Mouse (Mus musculus) heart, adult 2 months (tissue): ENCODE data around the gene Nxpe2.

Source experiments
- CTCF ChIP-seq: fragments of 200-600 bp; IDR thresholded peaks from 2 replicates; pipeline ENCODE4 v1.8.1; 2022; ENCODE audit warnings: antibody characterized with exemption, mild to moderate bottlenecking, moderate library complexity
- EP300 ChIP-seq: fragments of 200-500 bp; IDR thresholded peaks from 2 replicates; pipeline ENCODE4 v1.6.1; 2011; ENCODE audit warnings: low read depth, low read length, control low read depth; ENCODE audit not compliant: insufficient read depth
- POLR2A ChIP-seq: fragments of 200-500 bp; IDR thresholded peaks from 2 replicates; pipeline ENCODE4 v1.6.1; 2011; ENCODE audit warnings: mild to moderate bottlenecking, low read depth, low read length, control low read depth; ENCODE audit not compliant: insufficient read depth

DNA sequence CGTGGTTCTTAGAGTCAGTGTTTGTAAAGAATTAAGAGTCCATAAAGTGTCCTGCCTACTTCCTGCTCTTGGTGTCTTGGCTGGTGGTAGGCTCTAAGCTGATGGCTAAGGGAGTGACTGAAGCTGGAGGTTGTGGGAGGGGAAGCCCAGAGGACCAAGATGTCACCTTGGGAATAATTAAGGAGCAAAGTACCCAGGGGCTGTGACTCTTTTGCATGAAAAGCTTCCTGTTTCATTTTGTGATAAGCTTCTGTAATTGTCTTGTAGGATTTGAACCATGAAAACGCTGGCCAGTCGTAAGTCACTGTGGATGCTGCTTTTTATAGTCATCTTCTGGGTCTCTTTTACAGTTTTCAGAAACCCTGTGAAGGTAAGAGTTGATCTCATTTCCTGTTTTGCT is 36.7 kb upstream of the Nxpe2 start:
- TF ChIP-seq CTCF (no peak), EP300 (no peak), POLR2A (no peak)
